10 mouse cellular contexts compared by ENCODE assay signal in genomic region chr6:107749794-107750193, GRCm38 (mm10).
DNase-seq lines count a peak whose midpoint lies in the region; ATAC-seq and TF ChIP-seq lines count a peak whose summit lies in the region.
"Had no signal": no experiment of that assay in that cellular context is flagged by ENCODE, and none has a peak within 500 bp of the region (broad histone marks: within the 10 kb centered on the region; RNA-seq: fewer than 3 reads in every experiment).

No protein-coding gene starts in this region.

- TF ChIP-seq CTCF in lung, postnatal 0 days (IDR thresholded peaks at IDR 0.05) = no peak
- no peak for TF ChIP-seq CTCF in brain, embryonic 14.5 days (IDR thresholded peaks at IDR 0.05; ENCODE audit: borderline replicate concordance, extremely low read depth, insufficient read depth, insufficient read length)

- peak; percentile 94 for DNase-seq in heart, adult 11 months
- no peak for DNase-seq in heart, adult 8-10 months (ENCODE audit: low spot score)
- peak; percentile 10 for DNase-seq in lung, postnatal 0 days (ENCODE audit: low spot score)
- no peak for DNase-seq in lung, adult 18-20 months
- peak; percentile 65 for DNase-seq in brain, embryonic 14.5 days (ENCODE audit: low read depth)
- peak; percentile 30 to 35 for DNase-seq in heart, postnatal 10 days
- no peak for DNase-seq in liver
- DNase-seq: layer of hippocampus, postnatal 36 days; lung, postnatal 4 days; spleen, adult 18-20 months had no signal

- no peak overlapping the region for H3K4me2 ChIP-seq in lung, postnatal 0 days (replicated peaks; ENCODE audit: low read depth, low read length)

- H3K9ac ChIP-seq in lung, postnatal 0 days (replicated peaks; ENCODE audit: low read depth) = no peak overlapping the region

- H3K4me3 ChIP-seq in lung, postnatal 0 days (ENCODE audit: low read depth, low read length) = no peak overlapping the region

- 27% methylated on average over 2 of the region's 2 CpGs for WGBS in lung, postnatal 0 days

- intact Hi-C loops in heart, postnatal 10 days (cut with DNase I) = loop anchor here (10.0 kb wide), 1 partner anchor 315 kb away; the partner anchor contains the start of gene Setmar

- no peak overlapping the region for H3K27ac ChIP-seq in lung, postnatal 0 days (ENCODE audit: low read length)

- no peak for ATAC-seq in lung, postnatal 0 days

- H3K36me3 ChIP-seq in lung, postnatal 0 days (ENCODE audit: insufficient read depth, low read length) = no peaks in the 10 kb centered on the region

- H3K9me3 ChIP-seq in lung, postnatal 0 days (ENCODE audit: low read length) = no peaks in the 10 kb centered on the region

- H3K4me1 ChIP-seq in lung, postnatal 0 days (ENCODE audit: insufficient read depth, low read depth, low read length) = no peaks in the 10 kb centered on the region

- TF ChIP-seq EP300 in lung, postnatal 0 days (IDR thresholded peaks at IDR 0.05) = no peak

- TF ChIP-seq POLR2A in brain, embryonic 14.5 days (IDR thresholded peaks at IDR 0.05; ENCODE audit: borderline replicate concordance, extremely low read depth, insufficient read depth, insufficient read length, poor library complexity, severe bottlenecking) = no peak

- H3K27me3 ChIP-seq in lung, postnatal 0 days (replicated peaks; ENCODE audit: insufficient read depth, low read length) = no peaks in the 10 kb centered on the region

Comparison
In these comparisons a context has a peak if more than half of its experiments do, and no peak if none do; other contexts are left out.
1. DNase-seq: peak in heart, adult 11 months (single experiment), lung, postnatal 0 days (single experiment), brain, embryonic 14.5 days (single experiment) and heart, postnatal 10 days (2 of 2); none in heart, adult 8-10 months (single experiment), lung, adult 18-20 months (0 of 2) and liver (single experiment).